Mouse (Mus musculus): ENCODE results near the gene Defb25.

Defb25 gene

GRCm38 (mm10) chr2:152626774-152627591, 4.1 kb upstream of the Defb25 start, which contains the start of gene Rem1:
Rem1 (plus strand) TSS chr2:152626951.
- peak; percentile 44 for DNase-seq (ENCODE audit: low spot score)

DNA sequence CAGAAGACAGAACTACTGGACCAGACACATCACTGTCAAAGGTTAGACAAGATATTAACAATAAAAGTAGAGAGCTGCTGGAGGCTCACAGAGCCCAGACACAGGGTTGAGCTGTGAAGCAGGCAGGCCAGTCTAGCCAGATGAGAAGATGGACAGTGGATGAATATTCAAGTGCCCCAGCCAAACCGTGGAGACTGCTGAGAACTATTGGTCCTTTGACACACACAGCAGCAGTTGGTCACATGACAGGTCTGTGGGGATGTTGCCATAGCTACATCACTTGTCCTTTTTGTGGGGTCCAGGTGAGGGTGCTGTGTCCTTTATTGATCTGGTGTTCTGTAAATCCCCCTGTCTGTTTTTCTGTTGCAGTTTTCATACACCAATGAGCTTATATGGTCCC, 2.4 kb upstream of the Defb25 start:
- no peak for DNase-seq (ENCODE audit: low spot score)

- no peak for DNase-seq (ENCODE audit: low spot score)
These were observed 1.7 kb upstream of the Defb25 start for GRCm38 (mm10) chr2:152624566-152624965.

DNA sequence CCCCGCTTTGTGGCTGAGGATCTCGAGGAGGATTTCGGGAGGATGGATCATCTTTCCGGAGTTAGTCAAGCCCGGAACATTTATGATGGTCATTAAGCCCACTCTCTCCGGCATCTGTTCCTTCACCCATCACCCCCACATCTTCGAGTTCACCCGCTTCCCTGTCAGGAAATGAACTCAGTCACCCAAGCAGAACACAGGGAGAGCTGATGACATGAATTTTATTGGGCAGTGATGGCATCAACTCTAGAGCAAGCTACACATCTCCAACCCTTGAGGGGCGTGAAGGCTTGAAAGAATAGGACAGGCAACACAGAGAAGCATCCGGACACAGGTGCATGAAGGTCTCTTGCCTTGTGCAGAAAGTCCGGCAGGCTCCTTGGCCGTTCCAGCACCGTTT, 702 bp downstream of the Defb25 start:
- DNase-seq (ENCODE audit: low spot score) = no peak

- DNase-seq (ENCODE audit: low spot score) = no peak
These were observed 2.3 kb downstream of the Defb25 start for GRCm38 (mm10) chr2:152620367-152621134.

- DNase-seq (ENCODE audit: low spot score) = peak; percentile 24
These were observed 5.5 kb downstream of the Defb25 start for GRCm38 (mm10) chr2:152617374-152617773.

- DNase-seq (ENCODE audit: low spot score) = no peak
These were observed 6.4 kb downstream of the Defb25 start for GRCm38 (mm10) chr2:152616470-152616869.

- peak; percentile 80 for DNase-seq (ENCODE audit: low spot score)
These were observed 7.3 kb downstream of the Defb25 start for GRCm38 (mm10) chr2:152615563-152615962.

DNA sequence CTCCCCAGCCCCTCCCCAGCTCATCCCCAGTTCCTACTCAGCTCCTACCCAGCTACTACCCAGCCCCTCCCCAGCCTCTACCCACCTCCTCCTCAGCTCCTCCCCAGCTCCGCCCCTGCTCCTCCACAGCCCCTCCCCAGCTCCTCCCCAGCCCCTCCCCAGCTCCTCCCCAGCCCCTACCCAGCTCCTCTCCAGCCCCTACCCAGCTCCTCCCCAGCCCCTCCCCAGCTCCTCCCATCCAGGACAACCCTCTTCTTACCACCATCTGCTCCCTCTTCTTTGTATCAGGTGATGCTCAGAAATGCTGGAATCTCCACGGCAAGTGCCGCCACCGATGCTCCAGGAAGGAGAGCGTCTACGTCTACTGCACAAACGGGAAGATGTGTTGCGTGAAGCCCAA, 10.7 kb downstream of the Defb25 start:
- DNase-seq (ENCODE audit: low spot score) = no peak

DNA sequence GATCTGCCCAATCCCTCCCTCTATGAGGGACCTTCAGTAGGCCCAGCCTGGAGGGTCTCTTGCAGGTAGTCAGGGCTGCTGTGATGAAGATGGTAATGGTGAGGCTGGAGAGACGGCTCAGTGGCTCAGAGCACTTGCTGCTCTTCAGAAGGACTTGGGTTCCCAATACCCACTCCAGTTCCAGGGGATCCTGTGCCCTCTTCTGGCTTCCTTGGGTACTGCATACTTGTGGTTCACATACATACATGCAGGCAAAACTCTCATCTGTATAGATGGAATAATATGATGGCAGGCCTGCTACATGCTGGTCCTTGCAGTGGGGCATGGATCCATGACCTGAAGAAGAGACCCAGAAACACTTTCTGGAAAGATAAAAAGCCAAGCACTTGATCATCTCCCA, 14.1 kb downstream of the Defb25 start:
- DNase-seq (ENCODE audit: low spot score) = no peak

DNA sequence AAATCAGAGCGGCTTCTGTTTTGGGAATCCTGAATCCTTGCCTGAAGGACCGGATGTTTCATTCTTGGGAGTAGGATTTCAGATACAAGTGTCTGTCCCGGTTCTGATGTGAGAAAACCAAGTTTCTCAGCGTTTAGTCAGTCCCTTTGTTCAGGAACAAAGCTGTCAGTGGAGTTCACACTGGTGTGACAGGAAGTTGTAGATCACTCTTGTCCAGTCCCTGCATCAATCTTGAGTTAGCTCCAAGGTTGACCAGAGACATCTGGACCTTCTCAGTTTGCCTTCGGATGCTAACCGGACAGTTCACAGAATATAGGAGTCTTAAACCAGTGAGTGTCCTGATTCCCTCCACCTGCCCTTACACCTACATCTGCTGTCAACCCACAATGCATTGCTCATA, 15.1 kb downstream of the Defb25 start:
- peak; percentile 40 for DNase-seq (ENCODE audit: low spot score)

- no peak for DNase-seq (ENCODE audit: low spot score)
These were observed 18.8 kb downstream of the Defb25 start, which contains the start of gene Defb36 for GRCm38 (mm10) chr2:152604057-152604456. Defb36 (plus strand) TSS chr2:152604327.

DNA sequence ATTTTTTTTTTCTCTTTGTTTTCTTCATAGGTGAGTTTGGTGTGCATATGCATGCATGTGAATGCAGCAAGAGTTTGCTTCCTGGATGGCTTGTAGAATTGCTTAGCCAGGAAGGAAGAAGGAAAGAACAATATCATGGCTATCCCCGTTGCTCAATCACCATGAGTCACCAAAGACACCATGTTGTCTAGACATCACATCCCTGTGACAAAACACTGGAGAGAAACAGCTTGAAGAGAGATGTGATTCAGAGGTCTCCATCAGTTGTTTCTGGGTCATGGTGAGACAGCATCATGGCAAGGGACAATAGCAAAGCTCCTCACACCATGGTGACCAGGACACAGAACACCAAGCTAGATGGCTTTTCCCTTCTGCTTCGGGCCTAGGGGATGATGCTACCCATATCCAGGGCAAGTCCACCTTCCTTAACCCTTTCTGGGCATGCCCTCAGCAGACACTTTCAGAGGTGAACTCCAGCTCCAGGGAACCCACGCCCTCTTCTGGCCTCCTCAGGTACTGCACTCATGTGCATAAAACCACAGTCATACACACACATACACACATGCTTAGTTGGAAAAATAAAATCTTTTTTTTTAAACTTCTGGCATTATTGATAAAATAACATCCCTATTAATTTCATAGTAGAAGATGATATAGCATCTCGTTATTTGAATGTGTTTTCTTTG, 21.4 kb downstream of the Defb25 start:
- no peak for DNase-seq (ENCODE audit: low spot score)

DNA sequence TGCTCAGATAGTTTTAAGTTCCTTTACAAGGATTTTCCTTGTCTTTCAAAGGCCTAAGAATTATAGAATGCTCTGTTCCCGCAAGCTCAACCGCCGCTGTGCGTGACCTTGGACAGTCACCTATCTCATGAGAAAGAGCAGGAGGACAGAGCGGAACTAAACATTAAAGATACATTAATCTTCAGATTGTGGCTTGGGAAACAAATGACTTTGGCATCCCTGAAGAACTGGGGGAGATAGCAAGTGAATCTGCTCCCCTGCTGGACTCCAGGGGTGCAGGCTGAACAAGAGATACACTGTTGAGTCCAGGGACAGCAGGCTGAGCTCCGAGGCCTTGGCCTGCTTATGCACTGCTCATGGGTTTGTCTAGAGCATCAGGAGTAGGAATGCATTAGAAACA, 22.8 kb downstream of the Defb25 start:
- no peak for DNase-seq (ENCODE audit: low spot score)

DNA sequence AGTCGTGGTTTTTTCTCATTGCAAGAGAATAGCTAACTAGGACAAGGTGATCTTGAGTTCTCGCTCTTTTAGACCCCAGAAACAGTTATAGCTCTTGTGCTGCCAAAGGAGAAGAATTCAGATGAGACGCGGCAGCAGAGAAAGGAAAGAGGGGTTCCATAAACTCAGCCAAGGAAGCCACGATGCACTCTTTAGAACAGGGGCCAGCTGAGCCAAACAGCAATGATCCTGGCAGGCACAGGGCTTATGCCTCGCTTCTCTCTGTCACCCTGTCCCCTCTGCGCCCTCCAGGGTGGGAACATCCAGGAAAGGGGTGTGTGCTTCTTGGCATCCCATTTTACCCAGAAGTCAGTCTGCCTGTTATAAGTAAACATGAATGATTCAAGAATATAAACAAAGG, 23.6 kb downstream of the Defb25 start, which contains the start of gene Defb45:
Defb45 (minus strand) TSS at position 101 of the 400 bp plus-strand sequence.
- DNase-seq (ENCODE audit: low spot score) = no peak

GRCm38 (mm10) chr2:152589021-152589420, 33.8 kb downstream of the Defb25 start:
- DNase-seq (ENCODE audit: low spot score) = no peak

- DNase-seq (ENCODE audit: low spot score) = no peak
These were observed 34.4 kb downstream of the Defb25 start for GRCm38 (mm10) chr2:152588450-152588849.

DNA sequence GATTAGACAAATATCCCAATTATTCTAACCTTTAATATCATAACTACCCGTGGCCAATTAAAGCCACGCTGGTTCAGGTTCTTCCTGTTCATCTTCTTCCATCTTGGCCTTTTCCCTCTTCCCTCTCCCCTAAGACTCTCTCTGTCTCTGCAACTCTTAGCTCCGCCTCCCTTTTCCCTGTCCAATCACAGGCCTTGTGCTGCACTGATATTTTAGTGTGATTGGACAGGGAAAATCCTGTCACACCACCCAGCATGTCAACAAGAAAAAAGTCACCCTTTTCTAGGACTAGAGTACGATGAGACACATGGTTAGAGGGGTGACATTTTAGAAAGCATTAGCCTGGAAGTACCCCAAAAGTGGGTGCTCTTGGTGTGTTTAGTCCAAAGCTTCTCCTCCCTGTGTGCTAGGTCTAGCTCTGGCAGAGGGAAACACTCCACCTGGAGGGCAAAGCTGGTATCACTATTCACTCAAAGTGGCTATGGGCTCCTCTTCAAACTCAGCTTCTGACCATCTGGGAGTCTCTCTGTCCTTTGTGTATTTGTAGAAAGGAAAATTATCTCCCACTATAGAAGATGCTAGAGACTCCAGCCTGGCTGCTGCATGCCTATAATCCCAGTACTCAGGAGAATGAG, 35.8 kb downstream of the Defb25 start:
- DNase-seq (ENCODE audit: low spot score) = peak; percentile 28

DNA sequence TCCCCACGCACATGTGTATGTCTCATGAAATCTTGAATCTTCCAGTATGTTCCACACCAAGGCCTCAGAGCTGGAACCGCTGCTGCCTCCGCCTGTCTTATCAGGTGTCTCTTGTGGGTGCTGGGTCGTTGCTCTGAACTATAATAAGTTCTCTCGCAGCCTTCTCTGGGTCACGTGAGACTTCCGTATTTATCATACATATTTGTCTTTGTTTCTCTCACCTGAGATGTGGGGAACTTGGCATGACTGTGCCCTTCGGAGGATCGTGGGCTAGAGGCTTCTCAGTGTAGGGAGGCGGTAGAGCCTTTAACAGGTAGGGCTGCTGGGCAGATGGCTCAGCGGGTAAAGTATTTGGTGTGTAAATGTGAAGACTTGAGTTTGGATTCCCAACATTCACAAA, 42.2 kb downstream of the Defb25 start:
- no peak for DNase-seq (ENCODE audit: low spot score)

DNA sequence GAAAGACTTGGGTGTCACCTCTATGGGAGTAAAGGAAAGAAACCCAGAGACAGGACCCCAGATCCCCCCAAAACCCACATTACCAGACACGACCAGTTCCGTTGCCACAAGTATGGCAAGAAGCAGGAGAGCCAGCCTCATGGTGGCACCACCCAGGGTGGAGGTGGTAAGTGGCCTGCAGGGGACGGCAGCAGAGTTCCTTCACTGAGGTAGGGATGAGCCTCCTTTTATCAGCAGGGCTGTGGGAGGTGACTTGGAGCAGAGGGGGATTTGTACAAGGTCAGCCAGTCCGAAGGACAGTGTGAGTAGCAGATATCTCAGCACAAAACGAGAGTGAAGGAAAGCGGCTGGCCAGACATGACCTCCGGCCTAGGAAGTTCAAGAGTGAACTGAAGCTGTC, 42.7 kb downstream of the Defb25 start, which contains the start of gene Defb19:
Defb19 (minus strand) TSS at position 206 of the 400 bp plus-strand sequence.
- no peak for DNase-seq (ENCODE audit: low spot score)

DNA sequence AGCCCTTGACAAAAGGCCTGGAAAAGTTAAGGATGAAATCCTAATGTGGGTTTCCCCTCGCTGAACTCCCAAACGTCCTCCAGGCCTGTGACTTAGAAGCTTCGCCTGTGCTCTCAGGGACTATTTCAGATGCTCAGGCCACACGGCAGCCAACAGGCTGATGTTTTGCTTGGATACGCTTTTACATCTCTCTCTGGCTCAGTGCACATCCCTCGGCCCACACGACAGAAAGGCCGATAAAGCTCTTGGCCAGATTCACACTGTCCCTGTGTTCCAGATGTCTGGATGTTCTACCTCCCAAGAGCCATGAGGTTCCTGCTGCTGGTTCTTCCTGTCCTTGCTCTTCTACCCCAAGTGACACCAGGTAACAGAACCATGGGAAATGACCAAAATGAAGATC, 49.4 kb downstream of the Defb25 start:
- DNase-seq (ENCODE audit: low spot score) = no peak

Data from embryo, embryonic 10 days (tissue).